Mouse (Mus musculus): ENCODE data around the gene Tead1. TPM values are rescaled to one million over a fixed set of nuclear protein-coding genes. Genes with fewer than 3 reads are reported as not detected.

The Tead1 gene
- polyA plus RNA-seq, 1 experiment from 2014 or later = 1.5 TPM

DNA sequence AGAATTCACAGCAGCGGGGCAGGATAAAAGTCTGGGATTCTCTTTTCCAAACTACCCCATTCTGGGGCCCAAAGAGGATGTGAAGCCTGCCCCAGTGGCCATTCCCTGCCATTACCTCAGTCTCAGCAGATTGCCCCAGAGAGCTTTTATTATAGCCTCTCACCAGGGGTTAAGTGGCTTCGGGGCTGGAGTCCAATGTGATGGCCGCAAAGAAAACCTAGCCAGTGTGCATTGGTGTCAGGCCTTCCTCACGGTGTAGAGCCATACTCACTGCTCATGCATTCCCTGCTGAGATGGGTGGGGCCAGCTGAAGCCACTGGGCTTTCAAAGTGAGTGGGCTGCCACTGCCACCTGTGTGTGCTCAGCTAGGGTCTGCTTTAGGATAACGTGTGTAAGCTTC is 175.4 kb downstream of the Tead1 start:
- H3K36me3 ChIP-seq (ENCODE audit: control insufficient read depth, insufficient read depth) = no peaks in the 10 kb centered on the region
- ATAC-seq (ENCODE audit: low read depth) = no peak
- H3K4me3 ChIP-seq (ENCODE audit: low read depth, low read length) = no peak overlapping the region
- no peaks in the 10 kb centered on the region; the same call in none of the 2 replicates for H3K4me1 ChIP-seq (ENCODE audit: control insufficient read depth, low read depth, low read length)
- H3K4me2 ChIP-seq (ENCODE audit: low read depth, low read length) = no peak overlapping the region
- no peak overlapping the region for H3K27ac ChIP-seq (ENCODE audit: low read length)
- no peaks in the 10 kb centered on the region for H3K9me3 ChIP-seq (replicated peaks; ENCODE audit: control insufficient read depth, low read length)
- whole genome bisulfite sequencing (ENCODE audit: insufficient replicate concordance) = 40% methylated on average over 5 of the region's 5 CpGs
- H3K9ac ChIP-seq (ENCODE audit: low read depth, low read length) = no peak overlapping the region
- H3K27me3 ChIP-seq (ENCODE audit: control insufficient read depth, insufficient read depth, low read depth, low read length) = no peaks in the 10 kb centered on the region

DNA sequence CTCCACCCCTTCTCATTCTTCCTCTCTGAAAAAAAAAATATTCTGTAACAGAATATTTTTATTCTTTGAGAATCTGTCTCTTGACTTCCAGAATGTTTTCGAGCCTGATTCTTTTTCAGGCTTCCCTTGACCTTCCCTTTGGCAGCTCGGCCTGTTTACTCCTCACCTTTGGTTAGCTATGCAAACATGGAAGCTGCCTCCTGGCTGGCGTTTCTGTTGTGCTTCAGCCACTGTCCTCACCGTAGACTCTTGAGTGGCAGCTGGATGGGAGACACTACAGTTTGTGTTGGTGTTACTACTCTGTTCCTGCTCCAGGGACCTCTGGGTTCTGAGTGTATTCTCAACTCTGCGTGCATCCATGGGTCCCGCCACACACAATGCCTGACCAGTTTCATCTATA is 176.3 kb downstream of the Tead1 start:
- Histone ChIP-seq H3K27ac (ENCODE audit: low read length) (no peak overlapping the region), H3K4me3 (ENCODE audit: low read depth, low read length) (no peak overlapping the region), H3K36me3 (ENCODE audit: control insufficient read depth, insufficient read depth) (no peaks in the 10 kb centered on the region), H3K9ac (ENCODE audit: low read depth, low read length) (no peak overlapping the region), H3K4me1 (ENCODE audit: control insufficient read depth, low read depth, low read length) (no peaks in the 10 kb centered on the region; the same call in none of the 2 replicates), H3K27me3 (ENCODE audit: control insufficient read depth, insufficient read depth, low read depth, low read length) (no peaks in the 10 kb centered on the region), H3K4me2 (ENCODE audit: low read depth, low read length) (no peak overlapping the region), H3K9me3 (replicated peaks; ENCODE audit: control insufficient read depth, low read length) (no peaks in the 10 kb centered on the region)
- ATAC-seq (ENCODE audit: low read depth) = no peak
- WGBS (ENCODE audit: insufficient replicate concordance) = 49% methylated on average over 6 of the region's 6 CpGs

DNA sequence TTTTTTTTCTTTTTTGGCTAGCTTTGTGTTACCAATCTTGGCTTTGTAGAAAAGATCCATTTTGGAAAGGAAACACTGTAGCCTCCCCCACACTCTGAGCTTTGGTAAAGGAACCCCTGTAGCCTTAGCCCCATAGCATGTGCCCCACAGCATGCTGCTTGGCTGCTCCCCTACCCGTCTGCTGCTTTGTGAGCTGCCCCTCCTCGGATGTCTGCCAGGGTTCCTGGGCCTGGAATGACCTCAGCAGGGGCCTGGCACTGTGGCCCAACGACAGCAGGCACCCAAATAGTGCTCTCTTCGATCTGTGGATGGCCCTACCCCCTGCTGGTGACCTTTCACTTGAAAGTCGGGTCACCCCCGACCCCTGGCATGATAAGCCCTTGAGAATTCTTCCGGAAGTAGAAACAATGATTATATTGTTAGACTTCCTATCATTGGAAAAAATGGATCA is 177.0 kb downstream of the Tead1 start:
- Histone ChIP-seq H3K9ac (ENCODE audit: low read depth, low read length) (no peak overlapping the region), H3K27ac (ENCODE audit: low read length) (no peak overlapping the region), H3K4me1 (ENCODE audit: control insufficient read depth, low read depth, low read length) (no peaks in the 10 kb centered on the region; the same call in none of the 2 replicates), H3K36me3 (ENCODE audit: control insufficient read depth, insufficient read depth) (no peaks in the 10 kb centered on the region), H3K4me2 (ENCODE audit: low read depth, low read length) (no peak overlapping the region), H3K27me3 (ENCODE audit: control insufficient read depth, insufficient read depth, low read depth, low read length) (no peaks in the 10 kb centered on the region), H3K4me3 (ENCODE audit: low read depth, low read length) (no peak overlapping the region), H3K9me3 (replicated peaks; ENCODE audit: control insufficient read depth, low read length) (no peaks in the 10 kb centered on the region)
- WGBS (ENCODE audit: insufficient replicate concordance) = 37% methylated on average over 7 of the region's 7 CpGs
- ATAC-seq (ENCODE audit: low read depth) = no peak

DNA sequence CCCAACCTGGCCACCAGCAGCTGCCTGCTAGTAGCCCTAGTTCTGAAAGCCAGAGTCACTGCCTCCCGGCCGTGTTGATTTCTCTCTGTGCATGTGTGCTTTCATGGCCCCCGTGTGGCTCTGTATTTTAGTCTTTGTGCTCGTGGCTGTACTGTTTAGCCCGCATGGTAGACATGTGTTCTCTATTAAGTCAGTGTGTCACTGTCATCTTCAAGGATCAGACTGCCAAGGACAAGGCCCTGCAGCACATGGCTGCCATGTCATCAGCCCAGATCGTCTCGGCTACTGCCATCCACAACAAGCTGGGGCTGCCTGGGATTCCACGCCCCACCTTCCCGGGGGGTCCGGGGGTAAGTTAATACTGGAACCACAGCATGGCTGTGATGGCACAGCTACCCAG is 177.5 kb downstream of the Tead1 start:
- H3K27me3 ChIP-seq (ENCODE audit: control insufficient read depth, insufficient read depth, low read depth, low read length) = no peaks in the 10 kb centered on the region
- no peaks in the 10 kb centered on the region for H3K36me3 ChIP-seq (ENCODE audit: control insufficient read depth, insufficient read depth)
- no peak overlapping the region for H3K9ac ChIP-seq (ENCODE audit: low read depth, low read length)
- H3K4me2 ChIP-seq (ENCODE audit: low read depth, low read length) = no peak overlapping the region
- 64% methylated on average over 10 of the region's 10 CpGs for WGBS (ENCODE audit: insufficient replicate concordance)
- H3K4me3 ChIP-seq (ENCODE audit: low read depth, low read length) = no peak overlapping the region
- no peak for ATAC-seq (ENCODE audit: low read depth)
- H3K9me3 ChIP-seq (replicated peaks; ENCODE audit: control insufficient read depth, low read length) = no peaks in the 10 kb centered on the region
- no peak overlapping the region for H3K27ac ChIP-seq (ENCODE audit: low read length)
- no peaks in the 10 kb centered on the region; the same call in none of the 2 replicates for H3K4me1 ChIP-seq (ENCODE audit: control insufficient read depth, low read depth, low read length)

DNA sequence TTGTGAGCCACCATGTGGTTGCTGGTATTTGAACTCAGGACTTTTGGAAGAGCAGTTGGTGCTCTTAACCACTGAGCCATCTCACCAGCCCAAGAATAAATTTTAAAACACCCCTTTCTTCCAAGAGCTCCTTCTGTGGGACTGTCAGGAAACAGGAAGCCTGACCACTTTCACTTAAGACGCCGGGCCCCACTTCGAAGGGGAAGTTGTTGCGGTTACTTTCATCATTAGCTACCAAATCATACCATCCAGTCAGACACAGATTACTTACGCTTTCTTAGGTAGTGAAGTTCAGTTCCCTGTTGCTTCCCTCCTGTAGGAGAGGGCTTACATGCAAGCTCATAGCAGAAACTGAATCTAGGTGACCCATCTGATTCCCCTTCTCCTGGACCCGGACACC is 180.8 kb downstream of the Tead1 start:
- WGBS (ENCODE audit: insufficient replicate concordance) = 18% methylated on average over 6 of the region's 6 CpGs
- H3K27me3 ChIP-seq (ENCODE audit: control insufficient read depth, insufficient read depth, low read depth, low read length) = no peaks in the 10 kb centered on the region
- H3K36me3 ChIP-seq (ENCODE audit: control insufficient read depth, insufficient read depth) = no peaks in the 10 kb centered on the region
- H3K4me1 ChIP-seq (ENCODE audit: control insufficient read depth, low read depth, low read length) = no peaks in the 10 kb centered on the region; the same call in none of the 2 replicates
- no peak overlapping the region for H3K4me3 ChIP-seq (ENCODE audit: low read depth, low read length)
- H3K9ac ChIP-seq (ENCODE audit: low read depth, low read length) = no peak overlapping the region
- no peak overlapping the region for H3K4me2 ChIP-seq (ENCODE audit: low read depth, low read length)
- ATAC-seq (ENCODE audit: low read depth) = no peak
- no peak overlapping the region for H3K27ac ChIP-seq (ENCODE audit: low read length)
- H3K9me3 ChIP-seq (replicated peaks; ENCODE audit: control insufficient read depth, low read length) = no peaks in the 10 kb centered on the region

DNA sequence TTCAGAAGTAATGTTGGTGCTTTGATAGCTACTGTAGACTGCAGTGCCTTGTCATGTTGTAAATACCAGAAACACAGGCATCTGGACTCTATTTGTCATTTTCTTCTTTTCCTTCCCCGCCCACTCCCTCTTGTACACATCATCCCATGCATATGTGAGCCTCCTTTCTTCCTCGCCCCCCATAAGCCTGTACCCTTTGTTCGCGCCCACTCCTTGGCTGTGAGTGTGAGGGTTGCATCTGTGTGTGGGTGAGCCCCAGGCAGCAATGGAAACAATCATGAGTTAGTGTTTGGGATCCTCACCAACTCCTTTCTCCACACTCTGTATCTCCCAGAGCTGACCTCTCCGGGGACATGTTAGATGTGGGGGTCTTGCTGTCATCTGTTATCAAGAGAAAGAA is 183.0 kb downstream of the Tead1 start:
- ATAC-seq (ENCODE audit: low read depth) = no peak
- H3K4me1 ChIP-seq (ENCODE audit: control insufficient read depth, low read depth, low read length) = no peaks in the 10 kb centered on the region
- H3K4me3 ChIP-seq (ENCODE audit: low read depth, low read length) = no peak overlapping the region
- no peaks in the 10 kb centered on the region for H3K27me3 ChIP-seq (ENCODE audit: control insufficient read depth, insufficient read depth, low read depth, low read length)
- H3K9ac ChIP-seq (ENCODE audit: low read depth, low read length) = no peak overlapping the region
- 67% methylated on average over 5 of the region's 5 CpGs for WGBS (ENCODE audit: insufficient replicate concordance)
- H3K27ac ChIP-seq (ENCODE audit: low read length) = no peak overlapping the region
- H3K36me3 ChIP-seq (ENCODE audit: control insufficient read depth, insufficient read depth) = no peaks in the 10 kb centered on the region
- H3K4me2 ChIP-seq (ENCODE audit: low read depth, low read length) = no peak overlapping the region
- H3K9me3 ChIP-seq (replicated peaks; ENCODE audit: control insufficient read depth, low read length) = no peaks in the 10 kb centered on the region

DNA sequence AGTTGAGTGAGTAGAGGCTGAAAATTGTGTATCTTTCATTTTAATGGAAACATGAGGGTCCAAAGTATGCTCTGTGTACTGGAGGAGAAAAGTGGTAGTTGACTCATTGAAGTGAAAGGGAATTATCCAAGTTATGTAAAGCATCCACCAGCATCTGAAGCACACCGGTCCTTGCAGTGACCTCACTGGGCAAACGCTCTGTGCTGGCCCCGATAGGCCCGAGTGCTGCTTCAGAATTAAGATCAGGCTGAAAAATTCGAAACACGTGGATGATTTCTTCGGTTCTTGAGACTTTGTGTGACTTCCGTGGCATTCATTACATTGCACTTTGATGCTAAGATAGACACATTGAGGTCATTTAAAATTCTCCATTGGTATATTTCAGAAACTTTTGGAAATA is 185.1 kb downstream of the Tead1 start:
- 72% methylated on average over 8 of the region's 8 CpGs for WGBS (ENCODE audit: insufficient replicate concordance)
- no peak overlapping the region for H3K4me2 ChIP-seq (ENCODE audit: low read depth, low read length)
- no peak overlapping the region for H3K9ac ChIP-seq (ENCODE audit: low read depth, low read length)
- H3K36me3 ChIP-seq (ENCODE audit: control insufficient read depth, insufficient read depth) = no peaks in the 10 kb centered on the region
- H3K27me3 ChIP-seq (ENCODE audit: control insufficient read depth, insufficient read depth, low read depth, low read length) = no peaks in the 10 kb centered on the region
- no peak overlapping the region for H3K27ac ChIP-seq (ENCODE audit: low read length)
- H3K9me3 ChIP-seq (replicated peaks; ENCODE audit: control insufficient read depth, low read length) = no peaks in the 10 kb centered on the region
- no peak overlapping the region for H3K4me3 ChIP-seq (ENCODE audit: low read depth, low read length)
- no peak for ATAC-seq (ENCODE audit: low read depth)
- H3K4me1 ChIP-seq (ENCODE audit: control insufficient read depth, low read depth, low read length) = no peaks in the 10 kb centered on the region

DNA sequence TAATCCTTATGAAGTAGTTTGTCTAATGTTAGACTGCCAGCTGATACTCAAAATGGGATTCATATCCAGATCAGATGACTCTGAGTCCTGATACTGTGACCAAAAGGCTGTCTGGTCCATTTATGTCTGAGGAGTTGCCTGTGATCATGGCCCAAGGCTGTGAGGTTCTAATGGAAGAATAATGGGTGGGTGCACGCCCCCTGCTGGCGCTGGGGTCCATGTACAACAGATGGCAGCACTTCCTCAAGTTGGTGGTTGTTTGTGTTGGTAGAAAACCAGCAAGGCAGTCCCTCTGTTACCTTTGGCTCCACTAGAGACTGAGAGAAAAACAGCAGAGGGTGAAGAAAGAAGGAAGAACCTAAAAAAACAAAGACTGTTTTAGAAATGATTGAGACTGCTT is 186.6 kb downstream of the Tead1 start:
- H3K27me3 ChIP-seq (ENCODE audit: control insufficient read depth, insufficient read depth, low read depth, low read length) = no peaks in the 10 kb centered on the region
- no peak overlapping the region for H3K27ac ChIP-seq (ENCODE audit: low read length)
- H3K36me3 ChIP-seq (ENCODE audit: control insufficient read depth, insufficient read depth) = no peaks in the 10 kb centered on the region
- no peak overlapping the region for H3K4me2 ChIP-seq (ENCODE audit: low read depth, low read length)
- no peak overlapping the region for H3K4me3 ChIP-seq (ENCODE audit: low read depth, low read length)
- H3K4me1 ChIP-seq (ENCODE audit: control insufficient read depth, low read depth, low read length) = no peaks in the 10 kb centered on the region
- H3K9ac ChIP-seq (ENCODE audit: low read depth, low read length) = no peak overlapping the region
- no peak for ATAC-seq (ENCODE audit: low read depth)
- 2% methylated on average over 2 of the region's 2 CpGs for WGBS (ENCODE audit: insufficient replicate concordance)
- H3K9me3 ChIP-seq (replicated peaks; ENCODE audit: control insufficient read depth, low read length) = no peaks in the 10 kb centered on the region

DNA sequence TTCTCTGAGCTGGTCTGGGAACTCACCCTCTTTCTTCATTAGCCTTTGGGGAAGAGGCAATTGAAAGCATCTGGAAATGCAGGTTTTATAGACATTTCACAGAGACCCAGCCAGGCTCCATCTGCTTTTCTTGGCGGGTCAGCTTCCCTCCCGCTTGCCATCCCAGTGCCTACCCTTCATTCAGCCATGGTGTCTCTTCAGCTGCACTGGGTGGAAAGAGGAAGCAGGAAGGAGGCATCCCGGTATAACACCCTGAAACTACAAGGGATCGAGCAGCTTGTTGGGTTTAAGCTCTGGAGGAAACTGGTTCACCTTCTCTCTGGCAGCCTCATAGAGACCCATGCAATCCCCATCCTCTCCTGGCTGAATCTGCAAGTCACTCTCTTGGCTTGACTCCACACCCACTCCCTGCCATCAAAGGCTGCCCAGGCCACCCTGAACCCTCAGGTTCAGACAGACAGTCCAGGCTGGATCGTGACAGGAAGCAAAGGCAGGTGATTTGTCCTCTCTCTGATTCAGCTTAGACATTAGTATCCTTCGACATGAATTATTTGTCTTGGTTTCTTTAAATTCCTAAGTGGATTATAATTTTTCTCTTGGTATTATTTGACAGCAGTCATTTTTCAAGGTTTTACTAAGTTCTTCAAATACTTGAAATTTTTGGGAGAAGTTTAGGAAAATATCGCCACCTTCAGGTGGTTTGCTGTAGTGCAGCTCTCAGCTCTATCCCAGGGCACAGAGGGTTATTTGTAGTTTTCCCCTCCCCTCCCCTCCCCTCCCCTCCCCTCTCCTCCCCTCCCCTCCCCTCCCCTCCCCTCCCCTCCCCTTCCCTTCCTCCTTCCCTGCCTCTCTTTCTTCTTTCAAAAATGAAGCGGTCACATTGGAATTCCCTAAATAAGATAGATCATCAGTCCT is 189.7 kb downstream of the Tead1 start:
- H3K4me3 ChIP-seq (ENCODE audit: low read depth, low read length) = no peak overlapping the region
- no peaks in the 10 kb centered on the region for H3K36me3 ChIP-seq (ENCODE audit: control insufficient read depth, insufficient read depth)
- H3K4me2 ChIP-seq (ENCODE audit: low read depth, low read length) = no peak overlapping the region
- no peaks in the 10 kb centered on the region for H3K4me1 ChIP-seq (ENCODE audit: control insufficient read depth, low read depth, low read length)
- no peak overlapping the region for H3K9ac ChIP-seq (ENCODE audit: low read depth, low read length)
- no peak overlapping the region for H3K27ac ChIP-seq (ENCODE audit: low read length)
- ATAC-seq (ENCODE audit: low read depth) = no peak
- H3K27me3 ChIP-seq (ENCODE audit: control insufficient read depth, insufficient read depth, low read depth, low read length) = no peaks in the 10 kb centered on the region
- H3K9me3 ChIP-seq (replicated peaks; ENCODE audit: control insufficient read depth, low read length) = no peaks in the 10 kb centered on the region
- 46% methylated on average over 7 of the region's 8 CpGs for WGBS (ENCODE audit: insufficient replicate concordance)
